Mouse (Mus musculus) kidney, adult 2 months (tissue): ENCODE results near the gene Olfr1411.

Source experiments
- CTCF ChIP-seq: fragments of 200-500 bp; conservative IDR thresholded peaks from 2 replicates; pipeline ENCODE4 v1.5.1; 2011; ENCODE audit warnings: low read depth, mild to moderate bottlenecking, control low read depth, low read length, moderate library complexity, mixed read lengths; ENCODE audit not compliant: insufficient read depth, insufficient read length
- POLR2A ChIP-seq: fragments of 200-500 bp; IDR thresholded peaks from one replicate; pipeline ENCODE4 v1.6.1; 2011; ENCODE audit warnings: low read depth, low read length, control low read depth

GRCm38 (mm10) chr1:92618360-92618759 is 24.1 kb downstream of the Olfr1411 start:
- TF ChIP-seq CTCF: no peak
- no peak for TF ChIP-seq POLR2A
